Mouse (Mus musculus) olfactory bulb, adult 2 months (tissue): ENCODE results near the gene Rassf9. TPM values are rescaled to one million over a fixed set of nuclear protein-coding genes. Genes with fewer than 3 reads are reported as not detected.

Experiments
- H3K27ac ChIP-seq: fragments of 200-500 bp; 2 replicates; pipeline ENCODE4 v1.5.1; 2012; ENCODE audit warnings: low read depth, low read length; ENCODE audit not compliant: insufficient read depth
- H3K4me1 ChIP-seq: fragments of 200-500 bp; 2 replicates; pipeline ENCODE4 v1.6.1; 2012; ENCODE audit warnings: low read length; ENCODE audit not compliant: control insufficient read depth, insufficient read depth
- H3K4me3 ChIP-seq: fragments of 200-500 bp; 2 replicates; pipeline ENCODE4 v1.5.1; 2012; ENCODE audit warnings: mild to moderate bottlenecking, low read depth, low read length, moderate library complexity; ENCODE audit not compliant: insufficient read depth
- CTCF ChIP-seq: fragments of 200-500 bp; IDR thresholded peaks from 2 replicates; pipeline ENCODE4 v1.5.1; 2012; ENCODE audit warnings: low read depth, mild to moderate bottlenecking, low read length, moderate library complexity; ENCODE audit not compliant: insufficient read depth
- POLR2A ChIP-seq: fragments of 200-500 bp; IDR thresholded peaks from 2 replicates; pipeline ENCODE4 v1.6.1; 2012; ENCODE audit warnings: mild to moderate bottlenecking, low read depth, low read length, moderate library complexity; ENCODE audit not compliant: insufficient read depth
- WGBS: fragments of 180-500 bp; shearing (Covaris S2); methylation state at CpG from one replicate; pipeline ENCODE4 v1.1.7; 2018; 5-methylcytosine and 5-hydroxymethylcytosine counted together
- polyA plus RNA-seq: library from polyadenylated mRNA; stranded (reverse); fragments of >200 nt; gene quantifications from 2 replicates; pipeline ENCODE4 v1.2.4, GENCODE M21; 2012; ENCODE audit warnings: low replicate concordance; ENCODE audit not compliant: missing spikeins, insufficient read depth, insufficient read length

Gene Rassf9
- polyA plus RNA-seq, 1 experiment = not detected

DNA sequence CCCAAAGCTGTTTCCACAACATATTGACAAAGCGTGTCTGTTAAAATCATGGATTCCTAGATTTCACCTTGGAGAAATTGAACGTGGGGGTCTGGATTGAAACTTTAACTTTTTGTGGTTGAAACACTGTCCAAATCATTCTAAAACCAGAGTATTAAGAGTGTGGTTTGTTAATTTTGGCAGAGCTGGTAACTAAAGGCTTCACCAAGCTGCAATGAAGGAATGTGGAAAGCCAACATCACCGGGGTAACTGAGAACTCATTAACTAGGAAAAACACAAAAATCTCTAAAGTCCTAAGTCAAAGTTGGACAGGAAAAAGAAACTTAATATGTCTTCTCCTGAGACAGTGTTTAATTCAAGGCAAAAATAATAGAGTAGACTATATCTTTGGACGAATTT, 41.9 kb downstream of the Rassf9 start:
- Histone ChIP-seq H3K27ac (no peak overlapping the region), H3K4me3 (no peak overlapping the region), H3K4me1 (no peaks in the 10 kb centered on the region)
- TF ChIP-seq CTCF (no peak), POLR2A (no peak)
- 60% methylated on average over 4 of the region's 4 CpGs for WGBS

DNA sequence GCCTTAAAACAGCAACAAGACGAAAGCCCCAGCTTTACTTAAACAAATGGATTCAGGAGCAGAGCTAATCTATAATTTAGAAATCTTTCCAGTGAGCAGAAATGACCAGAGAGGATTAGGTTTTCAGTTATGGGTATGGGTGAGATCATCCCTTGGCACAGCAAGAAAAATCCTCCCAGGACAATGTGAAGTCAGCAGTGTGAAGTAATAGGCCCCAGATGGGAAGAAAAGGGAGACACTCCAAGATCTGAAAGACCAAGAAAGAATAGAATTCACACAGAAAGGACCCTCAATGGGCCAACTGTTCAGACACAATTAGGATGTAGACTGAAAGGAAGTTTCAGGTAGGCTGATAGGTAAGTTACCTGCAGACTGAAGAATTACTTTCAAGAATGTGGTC, 50.5 kb downstream of the Rassf9 start:
- no peak overlapping the region for H3K27ac ChIP-seq
- WGBS = 70% methylated on average over 1 of the region's 1 CpGs
- no peak for TF ChIP-seq CTCF
- TF ChIP-seq POLR2A = no peak
- H3K4me1 ChIP-seq = no peaks in the 10 kb centered on the region
- no peak overlapping the region for H3K4me3 ChIP-seq

DNA sequence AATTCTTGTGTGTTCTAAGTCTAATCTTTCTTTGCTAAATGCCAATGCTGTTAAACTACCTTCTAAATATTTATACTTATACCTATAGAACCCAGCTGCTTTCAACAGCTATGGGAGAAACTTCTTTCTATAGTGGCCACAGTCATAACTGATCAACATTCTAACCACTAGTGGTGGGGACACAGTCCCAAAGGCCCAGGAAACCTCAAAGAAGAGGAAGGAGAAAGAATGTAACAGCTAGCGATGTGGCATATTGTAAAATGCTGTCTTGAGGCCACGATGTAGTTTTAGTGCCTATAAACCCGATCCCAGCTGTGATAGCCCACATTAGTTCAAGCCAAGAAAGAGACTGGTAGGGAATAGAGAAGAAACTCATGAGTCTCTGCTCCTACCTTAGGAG, 65.9 kb downstream of the Rassf9 start:
- WGBS = 97% methylated on average over 3 of the region's 3 CpGs
- Histone ChIP-seq H3K4me1 (no peaks in the 10 kb centered on the region), H3K27ac (no peak overlapping the region), H3K4me3 (no peak overlapping the region)
- TF ChIP-seq POLR2A (no peak), CTCF (no peak)

DNA sequence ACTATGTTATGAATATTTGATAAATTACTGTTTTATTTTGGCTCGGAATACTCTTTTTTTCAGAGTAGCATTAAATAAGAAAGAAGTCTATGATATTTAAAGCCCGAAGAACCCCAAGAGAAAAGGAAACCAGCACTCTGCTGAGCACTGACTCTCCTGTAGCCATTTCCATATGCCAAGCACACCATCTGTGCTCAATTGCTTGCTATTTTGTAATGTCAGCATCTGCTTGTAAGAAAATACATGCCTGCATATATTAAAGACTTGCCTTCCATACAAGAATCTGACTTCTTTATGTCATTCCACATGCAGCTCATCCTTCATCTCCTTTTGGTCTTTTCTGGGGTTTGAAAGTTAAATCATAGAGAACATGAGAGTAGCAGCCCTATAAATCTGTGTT, 82.3 kb downstream of the Rassf9 start:
- H3K4me3 ChIP-seq = no peak overlapping the region
- WGBS = 84% methylated on average over 2 of the region's 2 CpGs
- TF ChIP-seq CTCF (no peak), POLR2A (no peak)
- H3K27ac ChIP-seq = no peak overlapping the region
- H3K4me1 ChIP-seq = no peaks in the 10 kb centered on the region

Other genes starting within 250 kb of the Rassf9 start
- gene Nts, start 21.7 kb upstream of the Rassf9 start, polyA plus RNA-seq = not detected in 2 replicates